ENCODE assay signal across 26 mouse cellular contexts in genomic region chr19:14355128-14355527, GRCm38 (mm10).
A peak's percentile ranks its signal among the peaks of the same experiment; 100 is the strongest.
DNase-seq lines count a peak whose midpoint lies in the region; ATAC-seq and TF ChIP-seq lines count a peak whose summit lies in the region.
"Had no signal": no experiment of that assay in that cellular context is flagged by ENCODE, and none has a peak within 500 bp of the region (broad histone marks: within the 10 kb centered on the region; RNA-seq: fewer than 3 reads in every experiment).

No protein-coding gene starts in this region.

- no peak for TF ChIP-seq POLR2A in brain, embryonic 14.5 days (IDR thresholded peaks at IDR 0.05; ENCODE audit: borderline replicate concordance, extremely low read depth, insufficient read depth, insufficient read length, poor library complexity, severe bottlenecking)

- no peak overlapping the region for H3K4me2 ChIP-seq in forebrain, postnatal 0 days (ENCODE audit: low read depth)
- H3K4me2 ChIP-seq in forebrain, embryonic 11.5 days (ENCODE audit: low read depth, low read length, severe bottlenecking), result no peak overlapping the region
- H3K4me2 ChIP-seq: forebrain, embryonic 12.5 days; heart, embryonic 13.5 days; hindbrain, embryonic 14.5 days had no signal

- H3K27ac ChIP-seq in forebrain, postnatal 0 days (ENCODE audit: low read depth, low read length), result no peak overlapping the region
- H3K27ac ChIP-seq in forebrain, embryonic 11.5 days (ENCODE audit: low read depth, low read length), result no peak overlapping the region
- H3K27ac ChIP-seq: forebrain, embryonic 12.5 days; gastrocnemius, adult 2 months; heart, embryonic 10.5 days; heart, embryonic 13.5 days; hindbrain, embryonic 14.5 days; hindbrain, postnatal 0 days had no signal

- peak; percentile 54 for DNase-seq in forebrain, postnatal 0 days
- no peak for DNase-seq in forebrain, embryonic 11.5 days (ENCODE audit: low spot score)
- DNase-seq in layer of hippocampus, adult 11-12 months (ENCODE audit: low spot score), result peak; percentile 33
- no peak for DNase-seq in layer of hippocampus, adult 9-10 months (ENCODE audit: low spot score)
- peak; percentile 38 to 54 for DNase-seq in right cerebral cortex, postnatal 10 days (ENCODE audit: low spot score in 2 of 2)
- DNase-seq in right cerebral cortex, postnatal 14 days, result no peak
- peak; percentile 39 for DNase-seq in brain, embryonic 14.5 days (ENCODE audit: low read depth)
- no peak for DNase-seq in gastrocnemius, postnatal 14 days
- DNase-seq: adrenal gland, adult 2 months; adrenal gland, postnatal 14 days; cerebellum, adult 18-20 months; cerebellum, adult 9-10 months; cerebellum, postnatal 14 days; gastrocnemius, adult 2 months; gastrocnemius, postnatal 25 days; heart, adult 18-20 months; heart, postnatal 14 days; heart, postnatal 4 days had no signal

- intact Hi-C loops in gastrocnemius, postnatal 14 days (cut with DNase I; ENCODE audit: low total_unique reads), result no loop called here

- TF ChIP-seq CTCF in forebrain, postnatal 0 days (IDR thresholded peaks at IDR 0.05; ENCODE audit: low read depth), result no peak
- TF ChIP-seq CTCF in brain, embryonic 14.5 days (IDR thresholded peaks at IDR 0.05; ENCODE audit: borderline replicate concordance, extremely low read depth, insufficient read depth, insufficient read length), result no peak

- WGBS in forebrain, postnatal 0 days, result 64% methylated on average over 2 of the region's 2 CpGs
- 85% methylated on average over 2 of the region's 2 CpGs for WGBS in forebrain, embryonic 11.5 days

- H3K36me3 ChIP-seq in forebrain, postnatal 0 days (ENCODE audit: insufficient read depth), result no peaks in the 10 kb centered on the region
- H3K36me3 ChIP-seq in forebrain, embryonic 11.5 days (ENCODE audit: control insufficient read depth, insufficient read depth, low read length), result no peaks in the 10 kb centered on the region
- H3K36me3 ChIP-seq: forebrain, embryonic 12.5 days; heart, embryonic 10.5 days; heart, embryonic 13.5 days had no signal

- H3K4me3 ChIP-seq in forebrain, postnatal 0 days (ENCODE audit: low read depth, low read length), result no peak overlapping the region
- H3K4me3 ChIP-seq in forebrain, embryonic 11.5 days (ENCODE audit: low read depth, low read length), result no peak overlapping the region
- H3K4me3 ChIP-seq: forebrain, embryonic 12.5 days; gastrocnemius, adult 2 months; heart, embryonic 10.5 days; heart, embryonic 13.5 days had no signal

- H3K9ac ChIP-seq in forebrain, postnatal 0 days, result no peak overlapping the region
- H3K9ac ChIP-seq in forebrain, embryonic 11.5 days (ENCODE audit: low read length), result no peak overlapping the region
- H3K9ac ChIP-seq: forebrain, embryonic 12.5 days; heart, embryonic 13.5 days; hindbrain, embryonic 14.5 days had no signal

- H3K4me1 ChIP-seq in forebrain, postnatal 0 days (ENCODE audit: insufficient read depth), result no peaks in the 10 kb centered on the region
- H3K4me1 ChIP-seq in forebrain, embryonic 11.5 days (replicated peaks; ENCODE audit: control insufficient read depth, insufficient read depth, low read length), result no peaks in the 10 kb centered on the region
- H3K4me1 ChIP-seq: forebrain, embryonic 12.5 days; heart, embryonic 10.5 days; heart, embryonic 13.5 days had no signal

- no peaks in the 10 kb centered on the region for H3K27me3 ChIP-seq in forebrain, postnatal 0 days (ENCODE audit: insufficient read depth, low read length)
- no peaks in the 10 kb centered on the region for H3K27me3 ChIP-seq in forebrain, embryonic 11.5 days (ENCODE audit: control insufficient read depth, insufficient read depth, low read length)
- H3K27me3 ChIP-seq: forebrain, embryonic 12.5 days had no signal

- 0 out of 2 replicates have a peak, but pooled peaks have one; percentile 18 for ATAC-seq in forebrain, postnatal 0 days
- ATAC-seq in forebrain, embryonic 11.5 days (replicated peaks; ENCODE audit: low FRiP score), result no peak
- ATAC-seq: CD4-positive, CD25-positive, alpha-beta regulatory T cell, adult 4 months; hindbrain, postnatal 0 days; inflammation-experienced regulatory T-cells, adult 6 months; intestine, embryonic 16.5 days had no signal

- no peaks in the 10 kb centered on the region for H3K9me3 ChIP-seq in forebrain, postnatal 0 days (ENCODE audit: low read length)
- H3K9me3 ChIP-seq in forebrain, embryonic 11.5 days (ENCODE audit: control insufficient read depth, low read length), result no peaks in the 10 kb centered on the region
- H3K9me3 ChIP-seq: forebrain, embryonic 12.5 days; heart, embryonic 10.5 days; heart, embryonic 13.5 days had no signal

Comparison
In these comparisons a context has a peak if more than half of its experiments do, and no peak if none do; other contexts are left out.
1. DNase-seq: peak in forebrain, postnatal 0 days (single experiment), layer of hippocampus, adult 11-12 months (single experiment), right cerebral cortex, postnatal 10 days (2 of 2) and brain, embryonic 14.5 days (single experiment); none in forebrain, embryonic 11.5 days (single experiment), layer of hippocampus, adult 9-10 months (single experiment), right cerebral cortex, postnatal 14 days (single experiment) and gastrocnemius, postnatal 14 days (single experiment).